Mouse (Mus musculus) ES-CJ7 (cell line): ENCODE results near the gene D330045A20Rik.

Experiments used
- DNase-seq: peaks from one replicate; pipeline ENCODE4 v3.0.0; 2011; ENCODE audit warnings: low read depth, low spot score

D330045A20Rik gene

DNA sequence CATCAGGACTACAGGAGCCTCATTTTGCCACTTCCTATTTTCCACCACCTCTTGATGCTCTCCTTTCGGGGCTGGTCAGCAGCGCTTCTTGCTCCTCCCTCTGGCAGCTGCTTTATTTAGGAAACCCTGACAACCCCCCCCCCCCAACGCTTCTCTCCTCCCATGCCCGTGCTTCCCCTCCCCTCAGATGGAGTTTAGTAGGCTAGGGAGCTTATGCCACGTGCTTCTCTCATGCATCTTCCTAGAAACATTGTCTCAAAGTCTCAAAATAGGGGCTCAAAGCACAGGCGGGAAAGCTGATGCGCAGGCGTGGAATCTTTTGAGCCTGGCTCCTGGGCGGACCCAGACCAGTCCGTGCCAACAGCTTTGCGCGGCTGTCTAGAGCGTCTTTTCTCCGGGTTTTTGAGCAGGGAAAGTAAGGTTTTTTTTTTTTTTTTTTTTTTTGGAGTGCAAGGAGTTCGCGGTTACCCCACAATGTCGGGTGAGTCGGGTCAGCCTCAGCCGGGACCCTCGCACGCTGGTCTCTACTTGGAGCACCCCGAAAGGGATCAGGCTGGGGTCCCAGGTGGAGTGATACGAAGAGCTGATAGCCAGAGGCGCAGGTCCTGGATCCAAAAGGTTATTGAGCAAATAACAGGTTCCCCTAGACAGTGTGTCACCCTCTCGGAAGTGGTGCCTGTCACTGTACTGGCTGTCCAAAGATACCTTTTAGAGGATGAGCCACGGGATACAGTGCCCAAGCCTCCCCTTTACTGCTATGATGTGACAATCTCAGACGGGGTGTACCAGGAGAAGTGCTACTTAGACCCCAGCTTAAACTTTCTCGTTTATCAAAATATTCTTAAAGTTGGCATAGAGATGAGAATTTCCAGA lies at the start of gene D330045A20Rik:
Gene D330045A20Rik (plus strand): TSS at position 346 of the 873 bp plus-strand sequence.
- peak; percentile 34 for DNase-seq

DNA sequence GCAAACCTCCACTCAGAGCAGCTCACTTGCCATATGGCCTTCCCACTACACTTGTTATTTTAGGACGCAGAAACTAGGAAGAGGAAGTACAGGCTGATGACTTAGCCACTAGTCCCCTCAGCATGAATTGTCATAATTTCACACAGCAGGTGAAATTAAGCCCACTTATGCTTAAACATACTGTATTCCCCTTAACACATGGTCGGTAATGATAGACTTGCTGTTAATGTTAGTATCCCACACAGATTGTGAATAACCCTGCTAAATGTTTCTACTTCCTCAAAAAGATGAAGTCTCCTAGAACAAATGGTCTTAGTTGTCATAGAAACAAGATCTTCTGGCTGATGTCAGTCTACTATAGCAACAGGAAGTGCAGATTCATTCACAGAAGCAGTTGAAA lies 47.6 kb upstream of the D330045A20Rik start:
- no peak for DNase-seq

DNA sequence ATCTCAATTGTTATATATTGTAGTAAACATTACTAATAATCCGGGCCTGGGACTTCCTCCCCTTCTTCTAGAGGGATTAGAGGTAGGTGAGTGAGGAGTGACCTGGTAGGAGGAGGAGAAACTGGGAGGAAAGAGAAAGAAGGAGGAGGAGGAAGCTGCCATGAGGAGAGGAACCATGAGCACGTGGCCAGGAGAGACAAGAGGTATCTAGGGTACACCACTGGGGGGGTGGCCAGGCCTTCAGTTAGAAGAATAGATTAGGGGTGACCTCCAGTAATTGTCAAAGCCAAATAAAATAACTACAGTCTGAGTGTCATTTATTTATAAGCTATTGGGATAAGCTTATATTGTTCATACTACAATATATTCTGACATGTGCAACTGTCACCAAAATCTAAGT lies 45.0 kb upstream of the D330045A20Rik start:
- DNase-seq: no peak

DNA sequence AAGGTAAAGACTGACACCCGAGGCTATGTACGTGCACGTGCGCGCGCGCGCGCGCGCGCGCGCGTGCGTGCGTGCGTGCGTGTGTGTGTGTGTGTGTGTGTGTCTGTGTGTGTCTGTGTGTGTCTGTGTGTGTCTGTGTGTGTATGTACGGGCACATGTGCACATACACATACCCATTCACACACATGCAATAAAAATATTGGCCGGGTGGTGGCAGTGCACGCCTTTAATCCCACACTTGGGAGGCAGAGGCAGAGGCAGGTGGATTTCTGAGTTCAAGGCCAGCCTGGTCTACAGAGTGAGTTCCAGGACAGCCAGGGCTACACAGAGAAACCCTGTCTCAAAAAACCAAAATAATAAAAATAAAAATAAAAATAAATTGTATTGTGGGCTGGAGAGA lies 39.1 kb upstream of the D330045A20Rik start:
- peak; percentile 14 for DNase-seq

DNA sequence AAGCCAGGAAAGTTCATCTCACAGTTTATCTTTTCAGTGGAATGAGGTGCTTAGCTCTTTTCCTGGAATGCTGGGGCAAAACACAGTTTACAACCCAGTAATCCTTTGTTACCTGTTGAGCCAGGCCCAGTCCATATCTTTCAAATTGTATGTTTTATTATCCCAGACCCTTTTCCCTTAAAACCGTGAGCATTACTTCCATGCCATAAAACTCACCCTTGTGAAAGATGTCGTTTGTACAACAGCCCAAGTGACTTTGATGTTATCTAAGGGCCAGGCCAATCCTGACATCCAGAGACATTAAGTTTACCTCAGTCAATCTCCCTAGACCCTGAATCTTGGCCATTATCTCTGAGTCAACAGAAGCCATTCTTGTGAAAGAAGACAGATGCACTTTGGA lies 23.4 kb upstream of the D330045A20Rik start:
- DNase-seq: no peak

DNA sequence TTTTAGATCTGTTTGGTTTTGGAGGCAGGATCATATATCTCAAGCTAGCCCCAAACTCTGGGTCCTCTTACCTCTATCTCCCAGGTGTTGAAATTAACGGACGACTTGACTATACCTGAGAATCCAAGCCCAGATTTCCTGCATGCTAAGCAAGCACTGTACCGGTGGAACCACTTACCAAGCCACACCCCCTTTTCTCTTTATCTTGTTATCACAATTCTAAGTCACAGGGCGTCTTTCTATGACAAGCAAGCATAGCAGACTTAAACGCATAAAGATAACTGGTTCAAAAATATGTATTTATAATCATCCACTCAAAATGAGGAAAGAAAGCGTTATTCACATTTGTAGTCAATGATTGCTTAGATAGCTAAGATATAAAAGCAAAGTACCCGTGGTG lies 1.9 kb downstream of the D330045A20Rik start:
- no peak for DNase-seq

DNA sequence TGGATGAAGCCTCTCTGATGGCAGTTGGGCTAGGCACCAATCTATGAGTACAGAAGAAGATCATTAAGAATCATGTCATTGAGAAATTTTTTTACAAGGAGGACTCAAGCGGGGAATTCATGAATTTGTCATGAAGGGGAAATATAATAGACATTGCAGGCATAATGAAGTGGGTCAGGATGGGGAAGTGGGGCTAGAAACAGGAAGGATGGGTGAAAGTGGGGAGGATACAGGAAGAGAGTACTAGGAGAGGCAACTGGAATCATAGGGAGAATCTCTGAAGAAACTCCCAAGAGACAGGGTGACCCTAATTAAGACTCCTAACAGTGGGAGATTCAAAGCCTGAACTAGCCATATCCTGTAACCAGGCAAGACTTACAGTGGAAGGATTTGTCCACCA lies 4.8 kb downstream of the D330045A20Rik start:
- DNase-seq: no peak

DNA sequence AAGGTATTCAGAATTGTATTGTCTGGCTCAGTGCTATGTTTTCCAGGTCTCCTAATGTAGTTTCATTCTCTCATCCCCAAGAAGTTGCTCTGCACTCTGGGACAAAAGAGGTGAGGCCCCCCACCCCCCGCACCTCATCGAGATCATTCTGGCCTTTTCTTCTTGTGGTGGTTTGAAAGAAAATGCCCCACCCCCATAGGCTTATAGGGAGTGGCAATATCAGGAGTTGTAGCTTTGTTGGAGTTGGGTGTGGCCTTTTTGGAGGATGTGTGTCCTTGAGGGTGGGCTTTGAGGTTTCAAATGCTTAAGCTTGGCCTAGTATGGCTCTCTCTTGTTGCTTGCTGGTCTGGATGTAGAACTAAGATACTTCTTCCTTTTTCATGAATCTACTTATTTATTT lies 36.0 kb downstream of the D330045A20Rik start:
- peak; percentile 58 for DNase-seq

DNA sequence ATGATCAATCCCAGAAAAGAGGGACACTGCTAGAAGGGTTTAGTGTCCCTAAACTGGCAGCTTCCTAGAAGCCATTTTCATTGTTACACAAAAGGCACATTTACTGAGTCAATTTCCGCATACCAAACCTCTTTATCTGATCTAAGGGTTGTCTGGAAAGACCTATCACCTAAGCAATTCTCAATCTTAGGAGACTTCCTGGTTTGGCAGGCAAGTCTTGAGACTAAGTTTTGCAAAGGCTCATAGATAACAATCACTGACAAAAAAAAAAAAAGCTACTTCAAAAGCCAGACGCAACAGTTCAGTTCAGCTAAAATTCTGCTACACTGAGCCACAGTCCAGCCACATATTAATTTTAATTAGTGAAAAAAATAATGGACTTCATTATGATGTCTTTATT lies 39.1 kb downstream of the D330045A20Rik start:
- DNase-seq: no peak

DNA sequence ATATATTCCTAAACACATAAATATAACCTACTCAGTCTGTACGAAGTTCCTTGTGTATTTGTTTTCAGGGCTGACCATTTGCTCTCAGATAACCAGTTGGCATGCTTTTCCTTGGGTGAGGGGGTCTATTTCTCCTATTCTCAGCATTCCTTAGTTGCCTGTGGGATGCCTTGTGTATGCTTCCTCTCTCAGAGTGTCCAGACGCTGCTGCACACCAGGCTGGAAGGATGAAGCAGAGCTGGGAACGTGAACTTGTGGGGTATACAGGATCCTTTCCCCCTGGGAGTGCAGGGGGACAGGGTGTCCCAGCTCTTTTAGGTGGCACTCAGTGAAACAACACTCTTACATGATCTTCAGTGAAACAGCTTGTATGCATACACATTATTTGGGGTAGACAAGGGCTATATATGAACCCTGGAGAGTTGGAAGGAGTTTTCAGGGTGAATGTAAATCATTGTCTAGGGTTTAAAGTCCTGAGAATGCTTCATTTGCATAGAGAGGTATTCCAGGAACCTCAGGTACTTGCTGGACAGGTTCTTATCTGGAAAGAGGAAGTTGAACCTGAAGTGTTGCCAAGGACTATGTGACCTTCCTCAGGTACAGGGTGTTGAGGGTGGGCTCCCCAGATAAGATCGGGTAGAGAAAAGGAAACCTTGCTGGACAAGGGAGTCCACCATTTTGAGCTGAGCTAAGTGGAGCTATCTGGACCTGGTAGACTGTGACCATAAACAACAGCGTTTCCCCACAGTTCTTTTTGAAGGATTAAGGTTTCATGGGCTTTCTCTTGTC lies 44.3 kb downstream of the D330045A20Rik start:
- no peak for DNase-seq

DNA sequence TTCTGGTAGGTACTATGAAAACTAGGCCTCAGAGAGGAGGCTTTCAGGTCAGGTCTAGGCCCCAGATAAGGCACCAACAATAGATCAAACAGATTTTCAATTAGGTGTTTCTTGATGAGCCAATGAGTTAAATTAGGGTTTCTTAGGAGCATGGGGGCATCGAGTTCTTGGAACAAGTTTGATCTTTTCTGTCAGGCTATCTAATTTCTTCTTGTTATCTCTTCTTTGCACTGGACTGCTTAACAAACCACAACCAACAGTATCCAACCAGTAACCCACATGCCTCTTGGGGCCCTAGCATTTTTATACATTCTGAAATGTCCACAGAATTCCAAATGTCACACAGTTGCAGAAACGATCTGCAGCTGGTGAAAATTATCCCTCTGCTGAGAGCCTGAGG lies 45.6 kb downstream of the D330045A20Rik start:
- DNase-seq: no peak

DNA sequence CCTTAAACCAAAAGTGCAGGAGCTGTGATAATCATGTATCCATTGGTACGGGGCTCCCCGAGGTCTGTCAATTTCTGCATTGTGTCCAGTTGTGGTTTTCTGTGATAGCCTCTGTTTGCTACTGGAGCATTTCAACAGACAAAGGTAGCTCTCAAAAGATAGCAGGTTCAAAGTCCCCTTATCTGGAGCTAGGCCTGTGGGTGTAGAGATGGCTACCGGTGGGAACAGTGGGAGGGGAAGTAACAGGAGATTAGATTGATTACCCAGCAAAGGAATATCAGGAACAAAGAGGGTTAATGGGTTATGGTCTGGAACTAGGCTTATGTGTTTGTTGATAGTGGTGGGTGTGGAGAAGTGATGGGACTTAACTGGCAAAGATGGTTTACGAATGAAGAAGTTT lies 46.8 kb downstream of the D330045A20Rik start:
- DNase-seq: no peak

DNA sequence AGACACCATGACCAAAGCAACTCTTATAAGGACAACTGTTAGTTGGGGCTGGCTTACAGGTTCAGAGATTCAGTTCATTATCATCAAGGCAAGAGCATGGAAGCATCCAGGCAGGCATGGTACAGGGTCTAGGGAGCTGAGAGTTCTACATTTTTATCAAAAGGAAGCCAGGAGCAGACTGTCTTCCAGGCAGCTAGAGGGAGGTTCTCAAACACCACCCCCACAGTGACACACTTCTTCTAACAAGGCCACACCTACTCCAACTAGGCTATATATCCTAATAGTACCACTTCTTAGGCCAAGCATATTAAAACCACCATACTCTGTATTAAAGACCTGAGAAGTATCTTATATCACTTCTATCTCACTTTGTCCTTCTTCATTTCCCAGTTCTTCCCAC lies 49.5 kb downstream of the D330045A20Rik start:
- DNase-seq: no peak

DNA sequence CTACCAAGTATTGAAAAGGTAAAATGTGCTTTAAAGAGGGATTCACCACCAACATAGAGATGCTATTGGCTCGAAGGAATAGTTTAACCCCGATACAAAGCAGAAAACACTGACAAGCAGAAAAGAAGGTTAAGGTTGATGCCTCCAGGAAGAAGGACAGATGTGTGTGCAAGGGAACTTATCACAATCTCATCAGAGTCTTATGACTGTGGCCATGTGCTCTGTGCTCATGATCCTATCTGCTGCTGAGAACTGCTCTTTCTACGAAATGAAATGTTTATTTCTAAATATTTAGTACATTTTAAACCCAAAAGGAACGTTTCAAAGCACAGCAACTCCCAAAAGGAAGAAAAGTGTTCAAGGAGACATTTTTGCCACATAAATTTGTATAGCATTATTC lies 52.1 kb downstream of the D330045A20Rik start:
- no peak for DNase-seq

DNA sequence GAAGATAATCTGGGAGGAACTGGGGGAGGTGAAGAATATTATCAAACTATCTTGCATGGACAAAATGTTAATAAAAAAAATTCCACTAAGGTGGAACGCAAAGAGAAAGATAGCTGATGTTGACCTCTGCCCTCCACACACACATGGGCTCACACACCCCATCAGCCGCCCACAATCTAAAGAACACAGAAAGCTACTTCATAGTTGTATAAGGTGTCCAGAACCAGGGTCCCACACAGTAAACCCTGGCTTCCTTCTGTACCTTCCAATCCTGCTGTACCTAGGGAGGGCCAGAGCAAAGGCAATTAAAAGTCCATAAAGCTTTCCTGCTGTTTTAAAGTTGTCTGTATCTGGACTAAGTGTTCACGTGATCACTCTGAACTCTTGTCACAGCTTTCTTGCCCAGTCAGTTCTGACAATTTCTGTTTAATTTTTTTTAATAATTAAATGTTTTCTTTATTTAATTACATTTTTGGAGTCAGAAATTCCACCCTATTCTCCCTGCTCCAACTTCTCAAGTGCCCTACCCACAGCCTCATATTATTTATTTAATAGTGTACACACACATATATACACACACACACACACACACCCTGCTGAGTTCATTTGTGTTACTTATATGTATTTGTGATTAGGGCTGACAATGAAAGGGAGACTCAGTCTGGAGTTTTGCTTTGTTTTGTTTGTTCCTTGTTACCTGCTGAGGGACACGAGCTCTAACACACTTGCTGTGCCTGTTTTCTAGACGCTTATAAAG lies 57.7 kb downstream of the D330045A20Rik start:
- DNase-seq: no peak

DNA sequence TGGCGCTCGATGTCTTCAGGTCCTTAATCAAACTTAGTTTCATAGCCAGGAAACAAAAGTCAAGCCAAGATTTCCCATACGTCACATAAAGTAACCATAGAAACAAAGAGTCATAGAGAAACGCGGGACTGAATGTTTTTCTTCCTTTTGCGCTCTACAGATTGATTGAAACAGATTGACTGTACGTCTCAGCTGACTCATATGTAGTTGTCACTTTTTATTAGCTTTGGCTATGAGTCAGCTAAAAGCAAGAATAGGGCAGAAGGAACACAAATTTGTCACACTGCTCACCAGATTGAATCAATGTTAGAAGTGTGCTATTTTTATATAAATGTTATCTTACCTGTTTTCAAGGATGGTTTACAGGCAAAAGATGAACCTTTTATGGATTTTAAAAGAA lies 63.6 kb downstream of the D330045A20Rik start:
- DNase-seq: no peak

DNA sequence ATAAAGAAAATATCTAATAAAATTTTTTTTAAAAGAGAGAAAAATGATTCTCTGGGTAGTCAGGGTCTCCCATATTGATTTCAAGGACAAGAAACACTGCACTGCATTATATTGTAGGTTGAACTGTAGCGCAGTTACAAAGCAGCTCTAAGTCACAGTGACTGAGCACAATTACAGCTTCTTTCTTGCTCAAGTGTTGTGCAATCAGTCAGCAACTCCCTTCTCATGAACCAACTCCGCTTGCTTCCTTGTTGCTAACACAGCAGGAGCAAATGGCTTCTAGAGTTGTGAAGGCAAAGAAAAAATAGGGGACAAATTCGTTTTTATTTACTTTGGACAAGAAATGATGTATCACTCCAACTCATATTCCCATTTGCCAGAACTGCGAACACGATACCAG lies 70.3 kb downstream of the D330045A20Rik start:
- DNase-seq: no peak

DNA sequence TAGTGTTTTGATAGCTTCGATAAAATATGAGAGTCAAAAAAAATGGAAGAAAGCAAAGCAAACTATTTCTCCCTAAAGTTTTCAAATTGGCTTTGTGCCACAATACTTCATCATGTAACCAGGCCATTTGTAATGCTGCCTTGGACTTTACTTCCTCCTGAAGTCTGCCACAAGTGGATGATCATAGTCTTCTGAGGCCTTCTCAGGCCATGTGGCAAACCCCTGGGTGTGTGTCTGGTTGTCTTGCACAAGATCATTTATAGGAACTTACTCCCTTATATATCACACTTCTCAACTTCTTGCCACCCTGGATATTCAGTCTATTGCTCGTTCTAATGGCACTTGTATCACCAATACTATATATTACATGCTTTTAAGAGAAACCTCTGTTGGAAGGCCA lies 71.9 kb downstream of the D330045A20Rik start:
- no peak for DNase-seq

DNA sequence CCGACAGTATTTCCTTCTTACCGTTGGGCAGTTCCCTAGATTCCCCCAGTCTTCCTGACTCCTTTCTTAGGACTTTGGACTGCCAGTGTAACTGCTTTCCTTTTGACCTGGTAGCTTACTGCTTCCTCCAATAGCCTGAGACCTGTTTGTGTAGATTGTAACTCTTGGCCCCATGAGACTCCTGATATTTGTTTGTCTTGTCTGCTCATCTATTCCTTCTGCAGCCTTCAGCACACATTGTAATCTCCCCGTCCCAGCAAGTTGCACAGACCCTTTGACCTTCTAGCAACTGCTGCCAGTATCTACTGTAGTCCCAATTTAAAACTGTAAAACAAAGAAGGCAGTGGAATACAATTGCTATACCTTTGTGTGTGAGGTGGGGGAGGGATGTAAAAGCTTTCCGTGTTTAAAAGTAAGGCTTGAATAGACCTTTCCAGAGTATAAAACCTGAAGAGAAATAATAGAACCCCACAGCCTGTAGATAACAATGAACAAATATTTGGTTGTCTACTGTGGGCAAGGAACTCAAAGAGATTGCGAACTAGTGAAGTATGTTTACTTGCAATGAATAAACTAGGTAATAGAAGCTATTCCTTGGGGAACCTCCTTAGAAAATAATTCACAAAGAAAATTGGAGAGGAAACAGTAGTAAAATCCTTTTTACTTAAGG lies 82.2 kb downstream of the D330045A20Rik start:
- DNase-seq: no peak

DNA sequence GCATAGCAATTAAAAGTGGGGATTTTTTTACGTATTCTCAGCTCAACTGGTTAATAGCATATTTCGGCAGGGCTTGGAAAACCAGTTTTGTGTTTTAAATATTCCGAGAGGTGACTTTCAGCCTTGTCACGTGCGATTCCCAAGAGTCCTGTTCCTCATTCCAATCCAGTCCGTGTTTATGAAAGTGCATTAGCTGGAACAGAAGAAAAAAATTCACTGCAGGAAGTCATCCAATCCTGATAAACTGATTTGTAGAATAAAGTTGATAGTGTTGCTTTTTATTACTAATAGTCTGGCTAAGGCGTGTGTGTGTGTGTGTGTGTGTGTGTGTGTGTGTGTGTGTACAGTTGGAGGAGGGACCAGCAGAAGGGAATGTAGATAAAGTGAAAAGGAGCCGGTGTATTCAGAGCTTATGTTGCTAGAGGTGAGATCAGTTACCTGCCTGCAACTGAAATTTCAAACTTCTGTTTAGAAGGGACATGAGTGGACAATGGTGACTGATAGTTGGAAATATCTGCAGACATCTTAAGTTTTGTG lies 82.8 kb downstream of the D330045A20Rik start, which contains the start of gene Rnf128:
Gene Rnf128 (plus strand): TSS at position 392 of the 537 bp plus-strand sequence.
- DNase-seq: no peak

DNA sequence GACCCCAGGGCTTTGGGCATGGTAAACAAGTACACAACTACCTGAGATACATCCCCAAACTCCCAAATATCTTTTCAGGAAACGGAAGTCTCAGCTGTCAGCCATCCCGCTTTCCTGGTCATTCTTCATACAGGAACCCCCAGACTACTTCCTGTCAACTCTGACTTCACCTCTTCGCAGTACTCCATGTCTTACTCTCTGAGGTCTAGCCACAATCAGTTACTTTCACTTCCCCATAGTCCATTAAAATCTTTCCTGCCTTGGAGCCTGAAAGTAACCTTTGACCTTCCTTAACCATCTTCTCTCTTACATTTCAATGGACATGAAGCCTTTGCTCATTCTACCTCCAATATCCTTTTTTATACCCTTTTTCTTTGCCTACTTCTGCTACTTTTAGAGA lies 89.9 kb downstream of the D330045A20Rik start:
- no peak for DNase-seq
